ENCODE assay signal across 1 mouse cellular context in genomic region chr10:127016488-127016887, GRCm38 (mm10).
TF ChIP-seq lines count a peak whose summit lies in the region.

No protein-coding gene starts in this region.

TF ChIP-seq in MEL, 35 proteins besides CTCF, POLR2A, EP300 and RAD21:
- TF ChIP-seq KAT2A (conservative IDR thresholded peaks at IDR 0.05; ENCODE audit: low read depth, low read length) (no peak), POLR2AphosphoS2 (IDR thresholded peaks at IDR 0.05; ENCODE audit: low read length) (no peak), SMC3 (IDR thresholded peaks at IDR 0.05; ENCODE audit: low read depth, low read length) (peak; percentile 23; the same call in 1 of the 2 replicates)
TF ChIP-seq in MEL: peak in this region for 1.
